Mouse (Mus musculus): ENCODE results near the gene Bckdha. TPM values are rescaled to one million over a fixed set of nuclear protein-coding genes. Genes with fewer than 3 reads are reported as not detected.

Bckdha gene
- total RNA-seq, 2 experiments from 2014 or later, result 25.0 to 28.9 TPM

DNA sequence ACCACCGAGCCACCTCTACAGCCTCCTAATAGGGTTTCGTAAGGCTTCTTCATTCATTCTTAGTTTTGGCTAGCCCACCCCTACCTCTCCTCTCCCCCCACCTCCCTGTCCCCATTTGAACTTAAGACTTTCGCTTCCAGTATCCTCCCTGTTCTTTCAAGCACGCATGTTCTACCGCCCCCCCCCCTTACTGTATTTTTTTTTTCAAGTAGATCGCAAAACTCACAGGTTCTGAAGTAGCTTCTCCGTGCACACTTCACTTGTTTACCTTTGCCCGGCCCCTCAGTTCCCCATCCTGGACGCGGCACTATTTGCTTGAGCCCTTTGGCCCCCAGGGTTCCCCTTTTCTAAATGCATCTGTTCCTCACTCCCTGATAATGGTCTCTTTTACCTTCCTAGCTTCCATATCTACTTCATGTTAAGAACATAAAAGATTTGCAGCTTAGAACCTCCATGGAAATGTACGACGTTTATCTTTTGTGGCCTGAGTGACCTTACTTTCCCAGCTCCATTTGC is 6.5 kb downstream of the Bckdha start:
- intact Hi-C loops (cut with DNase I), result no loop called here
- no peak for DNase-seq (ENCODE audit: extremely low spot score in 1 of 2, low spot score in 2 of 2)

- DNase-seq (ENCODE audit: extremely low spot score in 1 of 2, low spot score in 2 of 2), result no peak
- intact Hi-C loops (cut with DNase I), result no loop called here
These were observed 7.5 kb downstream of the Bckdha start for GRCm38 (mm10) chr7:25651281-25651680.

GRCm38 (mm10) chr7:25649839-25650238 is 8.9 kb downstream of the Bckdha start:
- DNase-seq (ENCODE audit: extremely low spot score in 1 of 2, low spot score in 2 of 2), result no peak
- intact Hi-C loops (cut with DNase I), result no loop called here

DNA sequence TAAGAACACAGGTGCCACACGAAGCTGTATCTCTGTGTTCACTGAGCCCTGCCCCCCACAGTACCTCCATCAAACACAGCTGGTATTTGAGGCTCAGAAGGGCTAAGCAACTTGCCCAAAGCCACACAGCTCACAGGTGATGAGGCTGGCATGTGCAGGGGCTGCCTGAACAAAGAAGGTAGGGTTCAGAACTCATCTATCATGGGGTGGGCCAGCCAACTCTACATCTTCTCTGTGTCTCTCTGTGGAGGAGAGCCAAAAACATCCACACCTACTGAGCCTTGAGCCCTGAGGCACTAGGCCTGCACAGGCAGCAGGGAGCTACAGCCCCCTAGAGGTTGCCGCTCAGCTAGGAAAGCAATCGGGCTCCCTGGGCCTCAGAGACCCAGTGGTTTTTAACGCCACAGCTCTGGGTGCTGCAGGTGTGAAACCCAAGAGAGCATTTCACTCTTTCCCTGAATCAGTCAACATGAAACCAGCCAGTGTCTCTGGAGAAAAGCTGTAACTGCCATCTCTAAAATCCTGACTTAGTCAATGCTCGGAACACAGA is 11.1 kb downstream of the Bckdha start:
- intact Hi-C loops (cut with DNase I), result no loop called here
- no peak for DNase-seq (ENCODE audit: extremely low spot score in 1 of 2, low spot score in 2 of 2)

DNA sequence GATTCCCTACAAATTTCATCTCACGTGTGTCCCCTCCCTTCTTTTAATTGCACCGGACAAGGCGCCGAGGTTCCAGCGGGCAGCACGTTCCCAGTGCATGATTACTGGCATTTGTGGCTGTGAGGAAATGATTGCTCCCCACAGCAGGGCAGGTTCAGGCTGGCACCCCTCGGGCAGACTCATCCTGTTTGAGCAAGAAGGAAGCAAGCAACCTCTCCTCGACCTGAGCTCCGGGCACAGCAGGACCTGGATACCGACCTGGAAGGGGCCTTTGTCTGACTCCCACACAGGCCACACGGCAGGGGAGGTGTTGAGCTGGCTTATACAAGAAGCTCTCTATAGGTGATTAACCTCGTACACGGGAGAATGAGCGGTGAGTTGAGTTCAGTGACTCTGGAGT is 13.7 kb downstream of the Bckdha start:
- DNase-seq (ENCODE audit: extremely low spot score in 1 of 2, low spot score in 2 of 2), result no peak
- intact Hi-C loops (cut with DNase I), result no loop called here

- DNase-seq (ENCODE audit: extremely low spot score in 1 of 2, low spot score in 2 of 2), result no peak
- intact Hi-C loops (cut with DNase I), result no loop called here
These were observed 14.2 kb downstream of the Bckdha start for GRCm38 (mm10) chr7:25644631-25645030.

- intact Hi-C loops (cut with DNase I), result no loop called here
- DNase-seq (ENCODE audit: extremely low spot score in 1 of 2, low spot score in 2 of 2), result no peak
These were observed 14.6 kb downstream of the Bckdha start for GRCm38 (mm10) chr7:25644136-25644535.

GRCm38 (mm10) chr7:25639754-25640153 is 19.0 kb downstream of the Bckdha start:
- intact Hi-C loops (cut with DNase I), result no loop called here
- DNase-seq (ENCODE audit: extremely low spot score in 1 of 2, low spot score in 2 of 2), result no peak

- intact Hi-C loops (cut with DNase I), result no loop called here
- no peak for DNase-seq (ENCODE audit: extremely low spot score in 1 of 2, low spot score in 2 of 2)
These were observed 21.7 kb downstream of the Bckdha start for GRCm38 (mm10) chr7:25637099-25637498.

DNA sequence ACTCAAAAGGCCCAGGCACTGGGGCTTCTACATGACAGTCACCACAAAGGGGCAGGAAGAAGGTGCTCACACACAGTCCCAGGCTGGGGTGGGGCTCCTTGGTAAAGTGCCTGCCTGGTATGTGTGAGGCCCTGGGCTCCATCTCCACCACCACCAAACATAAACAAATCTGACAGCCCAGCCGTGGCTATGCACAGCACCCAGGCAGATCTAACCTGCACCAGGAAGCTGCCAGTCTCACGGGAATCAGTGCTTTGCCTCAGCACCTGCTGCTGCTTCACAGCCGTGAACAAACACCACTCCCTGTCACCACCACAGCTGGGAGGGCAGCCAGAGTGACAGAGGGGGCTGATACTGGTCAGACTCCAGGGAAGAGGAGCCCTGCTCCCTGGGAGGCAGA is 22.4 kb downstream of the Bckdha start:
- intact Hi-C loops (cut with DNase I), result no loop called here
- no peak for DNase-seq (ENCODE audit: extremely low spot score in 1 of 2, low spot score in 2 of 2)

- DNase-seq (ENCODE audit: extremely low spot score in 1 of 2, low spot score in 2 of 2), result no peak
- intact Hi-C loops (cut with DNase I), result no loop called here
These were observed 26.1 kb downstream of the Bckdha start for GRCm38 (mm10) chr7:25632679-25633078.

DNA sequence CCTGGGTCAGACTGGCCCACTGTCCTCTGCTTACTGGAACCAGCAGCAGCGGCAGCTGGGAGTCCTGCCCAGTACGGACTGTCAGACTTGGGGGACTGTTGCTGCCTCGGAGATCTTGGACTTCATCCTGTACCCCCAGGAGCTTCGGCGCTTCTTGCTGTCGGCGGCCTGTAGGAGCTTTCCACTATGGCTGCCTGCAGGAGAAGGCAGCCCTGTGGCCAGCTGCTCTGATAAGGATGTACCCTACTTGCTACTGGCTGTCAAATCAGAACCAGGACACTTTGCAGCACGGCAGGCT is 30.5 kb downstream of the Bckdha start:
- intact Hi-C loops (cut with DNase I), result no loop called here
- DNase-seq (ENCODE audit: extremely low spot score in 1 of 2, low spot score in 2 of 2), result peak in 1 of 2 experiments; percentile 32

DNA sequence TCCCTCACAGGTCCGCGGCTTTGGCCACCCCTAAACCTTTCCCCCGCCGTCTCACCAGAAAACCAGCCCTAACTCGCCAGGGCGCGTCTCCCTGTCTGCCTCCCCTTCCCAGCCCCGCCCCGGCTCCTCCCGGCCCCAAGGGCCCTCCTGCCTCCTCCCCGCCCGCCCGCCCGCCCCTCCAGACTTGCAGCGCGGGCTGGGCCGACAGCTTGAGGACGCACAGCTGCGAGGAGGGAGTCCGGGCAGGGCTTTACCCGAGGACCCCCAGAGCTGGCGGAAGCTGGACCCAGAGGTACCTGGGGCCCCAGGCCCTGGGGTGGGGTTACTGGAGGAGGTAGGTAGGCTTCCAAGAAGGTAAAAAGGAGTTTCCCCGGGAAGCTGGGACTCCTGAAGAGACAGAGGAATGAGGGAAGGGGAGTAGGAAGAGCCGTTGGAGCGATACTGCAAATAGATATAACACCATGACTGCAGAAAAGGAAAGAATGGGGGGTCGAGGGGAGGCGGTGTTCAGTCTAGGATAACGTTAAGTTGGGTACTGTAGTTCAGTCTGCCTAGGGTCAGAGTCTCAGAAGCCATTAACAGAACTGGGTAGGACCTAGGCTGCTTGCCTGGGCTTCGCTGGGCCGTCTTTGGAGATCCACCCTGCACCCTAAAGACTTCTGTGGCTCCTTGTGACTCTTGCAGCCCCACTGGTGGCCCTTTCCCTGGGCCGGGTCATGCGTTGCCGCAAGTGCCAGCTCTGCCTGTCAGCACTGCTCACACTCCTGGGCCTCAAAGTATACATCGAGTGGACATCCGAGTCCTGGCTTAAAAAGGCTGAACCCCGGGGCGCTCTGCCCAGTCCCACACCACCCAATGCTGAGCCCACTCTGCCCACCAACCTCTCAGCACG is 31.1 kb downstream of the Bckdha start:
- intact Hi-C loops (cut with DNase I), result no loop called here
- peak in 1 of 2 experiments; percentile 79 for DNase-seq (ENCODE audit: extremely low spot score in 1 of 2, low spot score in 2 of 2)

- DNase-seq (ENCODE audit: extremely low spot score in 1 of 2, low spot score in 2 of 2), result peak in 1 of 2 experiments; percentile 53
- intact Hi-C loops (cut with DNase I), result no loop called here
These were observed 32.0 kb downstream of the Bckdha start, which contains the start of gene B3gnt8 for GRCm38 (mm10) chr7:25626509-25627430. B3gnt8 (plus strand) TSS chr7:25626654.

DNA sequence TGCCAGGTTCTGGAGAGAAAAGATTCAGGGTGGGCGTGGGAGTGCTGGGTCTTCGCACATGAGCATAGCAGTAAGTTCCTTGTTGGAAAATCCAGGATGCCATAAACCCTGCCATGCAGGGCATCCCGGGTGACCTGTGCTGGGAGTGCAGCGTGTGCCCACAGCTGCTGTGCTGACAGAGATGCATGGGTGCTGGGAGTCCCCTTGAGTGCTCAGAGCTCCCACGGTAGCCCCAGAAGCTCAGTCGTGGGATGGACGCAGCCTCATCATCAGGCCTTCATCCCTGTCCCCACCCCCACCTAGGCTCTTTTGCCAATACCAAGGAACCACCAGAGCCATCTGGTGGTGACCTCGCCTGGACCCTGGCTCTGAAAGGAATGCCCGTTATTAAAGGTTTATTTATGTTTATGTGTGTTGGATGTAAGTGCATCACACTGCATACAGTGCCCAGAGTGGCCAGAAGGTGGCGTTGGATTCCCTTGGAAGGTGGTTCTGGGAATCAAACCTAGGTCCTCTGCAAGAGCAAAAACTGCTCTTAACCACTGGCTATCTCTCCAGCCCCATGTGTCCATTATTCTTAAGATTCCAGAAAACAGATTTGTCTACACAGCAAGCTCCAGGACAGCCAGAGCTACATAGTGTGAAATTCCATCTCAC is 33.1 kb downstream of the Bckdha start:
- intact Hi-C loops (cut with DNase I), result no loop called here
- DNase-seq (ENCODE audit: extremely low spot score in 1 of 2, low spot score in 2 of 2), result peak in 1 of 2 experiments; percentile 43

- intact Hi-C loops (cut with DNase I), result no loop called here
- DNase-seq (ENCODE audit: extremely low spot score in 1 of 2, low spot score in 2 of 2), result peak in 1 of 2 experiments; percentile 19
These were observed 33.9 kb downstream of the Bckdha start for GRCm38 (mm10) chr7:25624851-25625250.

DNA sequence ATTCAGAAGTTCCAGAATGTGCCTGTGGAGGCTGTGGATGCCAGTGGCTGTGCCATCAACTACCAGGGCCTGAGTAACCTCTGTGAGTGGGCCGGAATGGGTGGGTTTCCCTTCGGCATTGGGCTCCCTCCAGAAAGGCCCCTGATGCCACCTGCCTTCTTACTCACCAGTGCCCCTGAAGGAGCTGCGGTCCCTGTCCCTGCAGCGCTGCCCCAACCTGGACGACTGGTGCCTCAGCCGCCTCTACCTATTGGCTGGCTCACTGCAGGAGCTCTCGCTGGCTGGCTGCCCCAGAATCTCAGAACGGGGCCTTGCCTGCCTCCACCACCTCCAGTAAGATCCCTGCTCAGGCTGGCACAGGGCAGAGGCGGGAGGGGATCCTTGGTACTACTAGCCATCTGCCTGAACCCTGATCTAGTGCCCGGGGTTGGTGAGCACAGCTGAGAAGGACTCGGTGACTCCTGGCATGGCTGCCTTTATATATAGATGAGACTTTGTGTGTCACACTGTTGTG is 34.9 kb downstream of the Bckdha start:
- intact Hi-C loops (cut with DNase I), result no loop called here
- DNase-seq (ENCODE audit: extremely low spot score in 1 of 2, low spot score in 2 of 2), result peak in 1 of 2 experiments; percentile 33

DNA sequence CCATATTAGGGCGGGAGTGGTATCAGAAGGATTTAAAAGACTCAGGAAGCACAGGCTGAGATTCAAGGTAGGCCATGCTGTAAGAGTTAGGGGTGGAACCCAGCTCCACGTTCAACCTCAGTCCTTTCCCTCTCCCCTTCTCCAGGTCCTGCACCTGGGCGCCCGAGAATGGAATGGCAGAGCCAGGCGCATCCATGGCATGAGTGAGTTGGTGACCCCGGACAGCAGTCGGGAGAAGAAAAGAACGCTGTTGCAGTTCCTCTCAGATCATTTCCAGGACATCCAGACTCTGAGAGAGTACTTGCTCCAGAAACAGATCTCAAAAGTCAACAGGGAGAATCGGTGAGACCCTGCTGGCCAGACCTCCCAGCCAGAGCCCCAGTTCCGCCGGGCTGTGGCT is 38.0 kb downstream of the Bckdha start:
- peak in 1 of 2 experiments; percentile 22 for DNase-seq (ENCODE audit: extremely low spot score in 1 of 2, low spot score in 2 of 2)
- intact Hi-C loops (cut with DNase I), result no loop called here

DNA sequence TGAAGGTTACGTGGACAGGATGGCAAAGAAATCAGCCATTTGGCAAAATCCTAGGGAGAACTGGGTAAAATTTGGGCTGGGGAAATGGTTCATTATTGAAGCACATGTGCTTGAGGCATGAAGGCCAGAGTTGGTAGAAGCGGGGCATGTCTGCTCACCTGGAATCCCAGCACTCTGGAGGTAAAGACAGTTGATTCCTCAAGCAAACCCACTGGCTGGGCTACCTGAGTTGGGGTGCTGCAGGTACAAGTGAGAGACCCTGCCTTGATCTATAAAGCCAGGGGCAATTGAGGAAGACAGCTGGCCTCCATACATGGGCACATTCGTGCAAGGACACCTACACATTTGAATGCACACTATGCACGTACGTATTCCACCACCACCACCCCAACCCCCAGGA is 38.7 kb downstream of the Bckdha start:
- peak in 1 of 2 experiments; percentile 12 for DNase-seq (ENCODE audit: extremely low spot score in 1 of 2, low spot score in 2 of 2)
- intact Hi-C loops (cut with DNase I), result no loop called here

Data from left cerebral cortex, postnatal 10 days (tissue).